Mouse (Mus musculus) hindbrain, embryonic 15.5 days (tissue): ENCODE measurements around the gene Pcolce. TPM values are rescaled to one million over a fixed set of nuclear protein-coding genes. Genes with fewer than 3 reads are reported as not detected.
A peak's percentile ranks its signal among the peaks of the same experiment; 100 is the strongest.
"Not testable (repeated sequence)": the region's sequence is repeated elsewhere in the genome, so short reads cannot be mapped to it uniquely, and the experiment has no call there.

ENCODE experiments used
- ATAC-seq: fragments of 200-750 bp; cut with Nextera tagmentation; 2 replicates; pipeline ENCODE4 v1.8.0; 2017; ENCODE audit warnings: low read depth, moderate number of reproducible peaks, moderate TSS enrichment; ENCODE audit not compliant: low FRiP score
- H3K27ac ChIP-seq: fragments of 300-500 bp; sonication (generic); replicated peaks from 2 replicates; pipeline ENCODE4 v1.5.1; 2015; ENCODE audit warnings: mild to moderate bottlenecking, inconsistent platforms
- H3K27me3 ChIP-seq: fragments of 300-500 bp; sonication (generic); 2 replicates; pipeline ENCODE4 v1.6.1; 2015; ENCODE audit warnings: control low read depth, inconsistent platforms
- H3K36me3 ChIP-seq: fragments of 300-500 bp; sonication (generic); 2 replicates; pipeline ENCODE4 v1.6.1; 2015; ENCODE audit warnings: control low read depth, inconsistent platforms
- H3K4me1 ChIP-seq: fragments of 300-500 bp; sonication (generic); replicated peaks from 2 replicates; pipeline ENCODE4 v1.6.1; 2015; ENCODE audit warnings: control low read depth, inconsistent platforms
- H3K4me2 ChIP-seq: fragments of 300-500 bp; sonication (generic); 2 replicates; pipeline ENCODE4 v1.6.1; 2015; ENCODE audit warnings: moderate library complexity, mild to moderate bottlenecking, inconsistent platforms
- H3K4me3 ChIP-seq: fragments of 300-500 bp; sonication (generic); 2 replicates; pipeline ENCODE4 v1.5.1; 2015; ENCODE audit warnings: mild to moderate bottlenecking, inconsistent platforms
- H3K9ac ChIP-seq: fragments of 300-500 bp; sonication (generic); 2 replicates; pipeline ENCODE4 v1.6.1; 2015; ENCODE audit warnings: inconsistent platforms
- H3K9me3 ChIP-seq: fragments of 300-500 bp; sonication (generic); 2 replicates; pipeline ENCODE4 v1.6.1; 2016; ENCODE audit warnings: control low read depth, inconsistent platforms
- WGBS: fragments of 180-500 bp; shearing (Covaris S2); methylation state at CpG from one replicate; pipeline ENCODE4 v1.1.7; 2015; 5-methylcytosine and 5-hydroxymethylcytosine counted together
- polyA plus RNA-seq: library from polyadenylated mRNA; unstranded; fragments of >200 nt; fragmentation: Nextera tagmentation; extraction: Ambion mirVana; gene quantifications from 2 replicates; pipeline ENCODE4 v1.2.1, GENCODE M21; 2015

Gene Pcolce
- polyA plus RNA-seq, 1 experiment from 2014 or later, result 16.6 TPM

DNA sequence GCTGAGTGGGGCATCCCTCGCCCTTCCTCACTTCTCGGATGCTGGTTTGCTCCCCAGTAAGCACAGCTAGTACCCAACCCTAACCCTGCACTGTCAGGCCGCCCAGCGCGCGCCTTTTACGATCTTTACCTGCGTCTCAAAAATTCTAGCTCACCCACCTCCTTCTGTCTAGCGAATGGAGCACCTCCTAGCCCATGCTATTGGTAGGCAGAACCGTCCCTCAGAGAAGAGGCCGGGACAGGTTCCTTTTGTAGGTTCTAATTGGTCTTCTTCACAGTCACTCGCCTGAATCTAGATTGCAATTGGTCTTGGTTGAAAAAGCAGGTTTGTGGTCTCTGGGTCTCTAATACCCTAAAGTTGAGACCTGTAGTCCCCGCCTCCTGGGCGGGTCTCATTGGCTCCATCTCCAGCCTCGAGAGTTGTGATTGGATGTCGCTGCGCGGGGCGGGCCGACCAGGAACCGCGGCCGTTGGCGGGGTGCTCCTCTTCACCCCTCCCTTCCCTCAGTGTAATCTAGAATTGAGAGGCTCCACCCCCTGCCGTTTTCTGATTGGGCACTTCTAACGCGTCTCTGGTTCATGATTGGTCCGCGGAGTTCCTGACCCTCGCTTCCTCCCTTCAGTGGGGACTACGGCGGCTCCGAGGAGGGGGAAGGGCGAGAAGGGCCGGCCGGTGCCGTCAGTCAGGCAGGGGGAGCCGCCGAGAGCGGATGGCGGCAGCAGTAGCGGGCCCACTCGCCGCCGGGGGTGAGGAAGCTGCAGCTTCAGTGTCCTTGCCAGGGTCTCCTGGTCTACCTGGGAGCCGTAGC is 15.1 kb upstream of the Pcolce start, which contains the start of the genes Fbxo24, Lrch4 and Gm20605:
Gene Fbxo24, minus strand, starts transcription at position 505 of the 808 bp plus-strand sequence.
Gene Lrch4, plus strand, starts transcription at position 624 of the 808 bp plus-strand sequence.
Gene Gm20605, plus strand, starts transcription at position 678 of the 808 bp plus-strand sequence.
- peaks cover 45% of the 10 kb centered on the region for H3K4me1 ChIP-seq
- H3K4me2 ChIP-seq, result peak within 1 kb of the TSS; percentile 95
- WGBS, result under 1% methylated on average over 46 of the region's 46 CpGs
- H3K27me3 ChIP-seq, result no peaks in the 10 kb centered on the region
- H3K4me3 ChIP-seq, result peak within 1 kb of the TSS; percentile 83
- ATAC-seq, result peak; percentile 99
- no peaks in the 10 kb centered on the region for H3K36me3 ChIP-seq
- H3K27ac ChIP-seq, result peak within 1 kb of the TSS; percentile 90
- H3K9ac ChIP-seq, result peak within 1 kb of the TSS; percentile 86
- H3K9me3 ChIP-seq, result no peaks in the 10 kb centered on the region

DNA sequence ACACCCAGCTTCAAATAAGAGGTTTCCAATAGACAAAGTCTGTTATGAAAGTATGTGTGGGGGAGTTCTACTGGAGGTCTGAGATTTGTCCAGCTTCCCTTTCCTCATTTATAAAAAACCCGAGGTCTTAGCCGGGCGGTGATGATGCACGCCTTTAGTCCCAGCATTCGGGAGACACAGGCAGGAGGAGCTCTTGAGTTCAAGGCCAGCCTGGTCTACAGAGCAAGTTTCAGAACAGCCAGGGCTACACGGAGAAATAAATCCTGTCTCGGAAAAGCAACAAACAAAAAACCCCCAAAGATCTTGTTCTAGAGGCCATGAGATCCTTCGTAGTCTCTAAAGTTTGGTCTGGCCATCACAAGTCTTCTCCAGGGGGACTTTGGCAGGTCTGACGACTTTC is 14.4 kb upstream of the Pcolce start:
- Histone ChIP-seq H3K4me2 (peak overlapping the region; percentile 67), H3K27me3 (no peaks in the 10 kb centered on the region), H3K9ac (peak overlapping the region; percentile 53), H3K4me1 (peaks cover 38% of the 10 kb centered on the region), H3K27ac (peak overlapping the region; percentile 83), H3K9me3 (no peaks in the 10 kb centered on the region), H3K4me3 (peak overlapping the region; percentile 83), H3K36me3 (no peaks in the 10 kb centered on the region)
- WGBS, result 3% methylated on average over 9 of the region's 9 CpGs
- ATAC-seq, result no peak

DNA sequence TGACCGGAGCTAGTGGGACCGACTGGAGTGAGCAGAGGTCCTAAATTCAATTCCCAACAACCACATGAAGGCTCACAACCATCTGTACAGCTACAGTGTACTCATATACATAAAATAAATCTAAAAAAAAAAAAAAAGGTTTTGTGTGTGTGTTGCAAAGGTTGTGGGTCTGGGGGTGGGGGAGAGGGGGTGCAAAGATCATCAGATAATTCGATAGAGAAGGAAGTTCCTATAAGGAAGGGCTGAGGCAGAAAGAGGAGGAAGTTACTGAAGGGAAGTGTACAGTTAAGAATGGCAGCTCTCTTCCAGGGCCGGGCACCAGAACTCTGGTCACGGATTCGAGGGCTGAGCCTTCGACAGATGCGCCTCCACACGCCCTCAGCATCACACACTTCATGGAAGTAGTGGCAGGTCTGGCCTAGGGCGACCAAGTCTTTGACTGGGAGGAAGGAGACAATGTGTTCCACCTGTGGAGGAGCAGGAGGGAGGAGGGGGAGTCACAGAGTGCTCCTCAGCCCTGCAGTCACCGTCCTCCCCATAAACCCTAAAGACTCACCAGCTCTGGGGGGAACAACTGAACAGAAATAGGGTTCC is 10.4 kb upstream of the Pcolce start:
- Histone ChIP-seq H3K4me2 (no peak overlapping the region), H3K4me3 (no peak overlapping the region), H3K4me1 (peaks cover 7% of the 10 kb centered on the region), H3K36me3 (no peaks in the 10 kb centered on the region), H3K27ac (no peak overlapping the region), H3K9me3 (no peaks in the 10 kb centered on the region), H3K9ac (no peak overlapping the region), H3K27me3 (no peaks in the 10 kb centered on the region)
- no peak for ATAC-seq
- 87% methylated on average over 11 of the region's 11 CpGs for WGBS

DNA sequence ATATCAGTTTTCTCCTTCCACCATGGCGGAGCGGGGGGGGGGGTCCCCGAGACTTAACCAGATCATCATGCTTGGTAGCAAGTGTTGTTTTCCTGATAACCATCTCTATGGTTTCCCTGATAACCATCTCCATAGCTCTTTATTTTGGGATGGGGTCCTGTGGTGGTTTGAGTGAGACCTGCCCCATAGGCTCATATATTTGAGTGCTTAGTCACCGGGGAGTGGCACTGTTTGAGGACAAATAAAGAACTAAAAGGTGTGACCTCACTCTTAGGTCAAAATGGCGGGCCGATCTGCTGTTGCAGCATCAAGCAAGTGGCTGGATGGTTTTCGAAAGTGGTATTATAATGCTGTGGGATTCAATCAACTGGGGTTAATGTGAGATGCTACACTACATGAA is 1.8 kb upstream of the Pcolce start:
- 94% methylated on average over 7 of the region's 7 CpGs for WGBS

DNA sequence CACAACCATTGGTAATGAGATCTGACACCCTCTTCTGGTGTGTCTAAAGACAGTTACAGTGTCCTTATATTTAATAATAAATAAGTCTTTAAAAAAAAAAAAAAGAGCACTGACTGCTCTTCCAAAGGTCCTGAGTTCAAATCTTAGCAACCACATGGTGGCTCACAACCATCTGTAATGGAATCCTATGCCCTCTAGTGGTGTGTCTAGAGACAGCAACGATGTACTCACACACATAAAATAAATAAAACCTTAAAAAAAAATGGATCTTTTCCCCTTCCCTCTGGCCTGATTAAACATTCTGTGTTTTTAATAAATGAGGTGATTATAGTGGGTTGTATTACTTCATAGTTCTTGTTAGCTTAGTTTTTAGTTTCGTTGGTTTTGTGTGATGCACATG is 1.3 kb upstream of the Pcolce start:
- ATAC-seq, H3K27me3 ChIP-seq, H3K27ac ChIP-seq, H3K4me3 ChIP-seq, H3K36me3 ChIP-seq, H3K9me3 ChIP-seq, H3K4me2 ChIP-seq, H3K9ac ChIP-seq, H3K4me1 ChIP-seq: not testable (repeated sequence)
- 93% methylated on average over 2 of the region's 2 CpGs for WGBS

More for the DNA sequence above, 1.8 kb upstream of the Pcolce start:
- no peak for ATAC-seq
- Histone ChIP-seq H3K4me1 (no peaks in the 10 kb centered on the region), H3K36me3 (no peaks in the 10 kb centered on the region), H3K9me3 (no peaks in the 10 kb centered on the region), H3K27me3 (no peaks in the 10 kb centered on the region), H3K9ac (no peak overlapping the region), H3K27ac (no peak overlapping the region), H3K4me3 (no peak overlapping the region), H3K4me2 (no peak overlapping the region)

DNA sequence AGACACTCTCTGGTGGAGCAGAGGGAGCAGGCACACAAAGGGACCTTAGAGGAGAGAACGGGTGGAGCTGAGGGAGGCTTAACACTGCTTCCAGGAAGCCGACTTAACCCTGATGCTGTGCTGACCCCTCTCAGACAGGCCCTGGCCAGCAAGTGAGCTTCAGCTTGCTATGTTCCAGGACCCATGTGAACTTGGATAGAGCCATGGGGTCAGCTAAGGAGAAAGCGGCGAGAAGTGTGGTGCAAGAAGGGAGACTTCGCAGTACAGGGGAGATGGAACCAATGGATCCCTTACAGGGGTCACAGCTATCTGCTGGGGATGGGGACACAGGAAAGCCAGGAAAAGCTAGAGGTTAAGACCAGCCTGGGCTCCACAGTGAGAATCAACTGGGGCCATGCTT is 508 bp downstream of the Pcolce start:
- ATAC-seq, result no peak
- Histone ChIP-seq H3K9me3 (no peaks in the 10 kb centered on the region), H3K36me3 (no peaks in the 10 kb centered on the region), H3K27me3 (peaks cover 10% of the 10 kb centered on the region), H3K9ac (no peak overlapping the region), H3K4me3 (no peak overlapping the region), H3K4me2 (no peak overlapping the region), H3K27ac (no peak overlapping the region), H3K4me1 (peaks cover 8% of the 10 kb centered on the region)
- WGBS, result 77% methylated on average over 5 of the region's 5 CpGs

DNA sequence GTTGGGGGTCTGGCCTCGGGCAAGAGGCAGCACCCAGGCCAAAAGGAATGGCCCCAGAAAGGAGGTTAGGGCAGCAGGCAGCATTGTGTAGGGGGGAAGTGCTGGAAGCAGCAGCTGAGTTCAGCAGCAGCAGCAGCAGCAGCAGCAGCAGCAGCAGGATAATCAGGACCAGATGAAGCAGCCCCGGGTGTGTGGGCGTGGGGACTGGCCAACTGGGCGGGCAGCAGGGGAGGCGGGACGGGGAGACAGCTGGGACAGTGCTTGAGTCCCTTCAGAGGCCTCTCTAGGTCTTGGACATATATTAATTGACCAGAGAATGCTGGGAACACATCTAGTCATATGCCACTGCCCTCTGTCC is 2.4 kb downstream of the Pcolce start:
- 26% methylated on average over 6 of the region's 6 CpGs for WGBS
- no peak for ATAC-seq

DNA sequence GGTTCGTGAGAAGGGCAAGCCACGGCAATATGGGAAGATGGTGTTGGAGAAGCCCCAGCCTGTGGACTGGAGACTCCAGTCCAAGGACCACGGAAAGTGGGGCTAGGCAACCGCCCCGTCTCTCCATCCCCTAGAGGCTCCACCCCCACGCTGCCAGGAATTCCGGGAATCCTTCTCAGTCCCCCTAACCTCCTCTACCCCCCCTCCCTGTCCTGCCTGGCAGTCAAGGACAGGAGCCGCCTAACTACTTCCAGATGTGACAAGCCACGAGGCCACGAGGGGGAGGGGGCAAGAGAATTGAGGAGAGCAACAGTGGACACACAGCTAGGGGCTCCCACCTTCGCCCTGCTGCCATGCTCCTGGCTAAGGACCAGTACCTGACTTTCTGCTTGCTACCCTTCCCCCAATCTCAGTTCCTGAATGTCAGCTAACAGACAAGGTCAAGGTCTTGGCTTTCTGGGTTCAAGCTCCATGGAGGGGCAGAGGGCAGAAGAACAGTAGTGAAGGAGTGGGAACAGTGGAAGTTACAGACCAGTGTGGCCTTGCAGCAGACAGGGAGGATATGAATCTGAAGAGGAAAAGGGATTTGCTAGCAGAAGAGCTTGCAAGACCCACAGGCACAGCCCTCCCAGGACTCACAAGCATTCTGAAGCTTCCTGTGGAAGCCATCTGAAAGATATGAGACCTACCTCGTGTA is 2.9 kb downstream of the Pcolce start:
- Histone ChIP-seq H3K4me3 (no peak overlapping the region), H3K9me3 (no peaks in the 10 kb centered on the region), H3K9ac (no peak overlapping the region), H3K4me2 (no peak overlapping the region), H3K27ac (peak overlapping the region; percentile 36; the same call in 1 of the 2 replicates), H3K36me3 (no peaks in the 10 kb centered on the region), H3K4me1 (peaks cover 12% of the 10 kb centered on the region), H3K27me3 (peaks cover 18% of the 10 kb centered on the region)
- WGBS, result 13% methylated on average over 12 of the region's 12 CpGs
- ATAC-seq, result no peak

More for the DNA sequence above, 2.4 kb downstream of the Pcolce start:
- H3K4me2 ChIP-seq, result no peak overlapping the region
- no peaks in the 10 kb centered on the region for H3K36me3 ChIP-seq
- peak overlapping the region; percentile 36; the same call in 1 of the 2 replicates for H3K27ac ChIP-seq
- H3K4me1 ChIP-seq, result peaks cover 12% of the 10 kb centered on the region
- H3K27me3 ChIP-seq, result peaks cover 18% of the 10 kb centered on the region
- H3K4me3 ChIP-seq, result no peak overlapping the region
- no peaks in the 10 kb centered on the region for H3K9me3 ChIP-seq
- no peak overlapping the region for H3K9ac ChIP-seq

DNA sequence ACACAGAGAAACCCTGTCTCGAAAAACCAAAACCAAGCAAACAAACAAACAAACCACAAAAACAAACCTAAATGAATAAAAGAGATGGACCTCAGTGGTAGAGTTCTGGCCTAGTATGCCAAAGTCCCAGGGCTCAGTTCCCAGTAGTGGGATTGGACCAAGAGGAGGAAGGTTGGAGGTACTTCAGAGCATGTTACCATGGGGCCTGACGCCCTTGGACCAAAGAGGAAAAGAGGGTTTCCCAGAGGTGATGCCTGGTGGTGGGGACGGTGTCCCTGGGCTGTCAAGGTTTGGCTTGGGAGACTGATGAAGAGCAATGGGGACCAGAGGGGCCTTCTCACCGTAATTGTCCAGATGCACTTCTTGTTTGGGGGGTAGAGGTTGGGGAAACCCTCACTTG is 3.5 kb downstream of the Pcolce start:
- Histone ChIP-seq H3K36me3 (no peaks in the 10 kb centered on the region), H3K27me3 (peaks cover 18% of the 10 kb centered on the region), H3K4me3 (no peak overlapping the region), H3K9me3 (no peaks in the 10 kb centered on the region), H3K4me1 (peaks cover 12% of the 10 kb centered on the region), H3K9ac (no peak overlapping the region), H3K4me2 (no peak overlapping the region), H3K27ac (no peak overlapping the region)
- 85% methylated on average over 4 of the region's 4 CpGs for WGBS
- ATAC-seq, result no peak

DNA sequence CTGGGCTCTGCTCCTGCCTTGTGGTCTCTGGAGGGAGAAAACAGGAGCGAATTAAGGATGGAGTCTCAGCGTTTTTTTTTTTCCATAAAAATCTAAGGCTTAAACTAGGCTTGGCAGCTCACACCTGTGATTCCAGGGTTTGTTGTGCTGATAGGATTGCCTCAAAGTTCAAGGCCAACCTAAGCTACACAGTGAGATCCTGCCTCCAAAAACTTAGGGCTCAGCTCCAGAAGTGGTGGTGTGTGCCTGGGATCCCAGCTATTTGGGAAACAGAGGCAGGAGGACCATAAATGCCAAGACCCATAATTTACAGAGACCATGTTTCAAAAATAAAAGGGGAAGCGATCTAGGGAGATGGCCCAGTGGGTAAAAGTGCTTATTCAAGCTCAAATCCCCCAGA is 4.3 kb downstream of the Pcolce start:
- H3K36me3 ChIP-seq, result no peaks in the 10 kb centered on the region
- ATAC-seq, result no peak
- H3K9ac ChIP-seq, result no peak overlapping the region
- H3K27me3 ChIP-seq, result peaks cover 18% of the 10 kb centered on the region
- H3K4me3 ChIP-seq, result no peak overlapping the region
- no peak overlapping the region for H3K4me2 ChIP-seq
- peaks cover 12% of the 10 kb centered on the region for H3K4me1 ChIP-seq
- WGBS, result 66% methylated on average over 3 of the region's 3 CpGs
- no peak overlapping the region for H3K27ac ChIP-seq
- no peaks in the 10 kb centered on the region for H3K9me3 ChIP-seq

DNA sequence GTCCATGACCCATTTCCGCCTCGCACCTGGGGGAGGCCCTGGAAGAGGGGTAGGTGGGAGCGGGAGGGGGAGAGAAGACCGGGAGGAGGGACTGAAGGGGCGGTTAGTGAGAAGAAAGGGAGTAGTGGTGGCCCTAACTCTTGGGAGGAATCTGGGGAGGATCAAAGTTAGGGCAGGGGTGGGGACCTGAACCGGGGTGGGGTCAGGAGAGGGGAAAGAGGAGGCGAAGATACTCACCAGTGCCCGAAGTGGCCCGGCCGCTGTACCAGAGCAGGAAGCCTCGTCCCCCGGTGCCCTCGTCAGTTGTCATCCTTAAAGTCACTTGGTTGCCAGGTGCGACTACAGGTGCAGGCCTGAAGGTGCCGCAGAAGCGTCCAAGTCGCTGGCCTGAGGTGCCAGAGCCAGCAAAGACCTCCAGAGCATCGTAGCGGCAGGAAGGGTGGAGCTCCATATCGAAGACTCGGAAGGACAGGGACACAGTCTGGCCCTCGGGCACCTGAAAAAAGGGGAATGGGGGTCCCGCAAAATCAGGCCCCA is 4.9 kb downstream of the Pcolce start:
- H3K27ac ChIP-seq, result no peak overlapping the region
- no peaks in the 10 kb centered on the region for H3K36me3 ChIP-seq
- H3K9me3 ChIP-seq, result no peaks in the 10 kb centered on the region
- H3K9ac ChIP-seq, result 0 out of 2 replicates have a peak overlapping the region, but pooled peaks have one; percentile 4
- H3K4me2 ChIP-seq, result peak overlapping the region; percentile 37
- WGBS, result 20% methylated on average over 22 of the region's 23 CpGs
- peaks cover 18% of the 10 kb centered on the region for H3K27me3 ChIP-seq
- no peak for ATAC-seq
- peak overlapping the region; percentile 12; the same call in 1 of the 2 replicates for H3K4me3 ChIP-seq
- peaks cover 12% of the 10 kb centered on the region for H3K4me1 ChIP-seq
